In genomic region chr16:30283743-30284337, GRCm38 (mm10) we compare ENCODE assay signal across 8 mouse cellular contexts. TPM values are rescaled to one million over a fixed set of nuclear protein-coding genes. Genes with fewer than 3 reads are reported as not detected.
DNase-seq lines count a peak whose midpoint lies in the region; ATAC-seq and TF ChIP-seq lines count a peak whose summit lies in the region.

No protein-coding gene starts in this region.

- H3K36me3 ChIP-seq in forebrain, embryonic 10.5 days (replicated peaks) = no peaks in the 10 kb centered on the region
- no peaks in the 10 kb centered on the region for H3K36me3 ChIP-seq in lung, embryonic 15.5 days
- no peaks in the 10 kb centered on the region for H3K36me3 ChIP-seq in small intestine, adult 2 months (ENCODE audit: control insufficient read depth, insufficient read depth, low read length)

- DNase-seq in kidney, adult 18-20 months = peak; percentile 59
- DNase-seq in kidney, adult 11 months = no peak
- DNase-seq in R1 (ENCODE audit: low read depth, low spot score) = peak; percentile 77
- DNase-seq in forebrain, embryonic 10.5 days (ENCODE audit: extremely low spot score, low spot score) = peak; percentile 82
- DNase-seq in induced T-regulatory cell, adult 2 months (ENCODE audit: low read depth) = peak; percentile 53
- DNase-seq in left cerebral cortex, postnatal 25 days (ENCODE audit: low spot score in 2 of 2) = no peak

- no peaks in the 10 kb centered on the region for H3K9me3 ChIP-seq in forebrain, embryonic 10.5 days
- no peaks in the 10 kb centered on the region for H3K9me3 ChIP-seq in lung, embryonic 15.5 days

- intact Hi-C loops in left cerebral cortex, postnatal 25 days (cut with DNase I) = no loop called here

- no peak overlapping the region for H3K27ac ChIP-seq in forebrain, embryonic 10.5 days
- H3K27ac ChIP-seq in lung, embryonic 15.5 days = no peak overlapping the region
- no peak overlapping the region for H3K27ac ChIP-seq in small intestine, adult 2 months (ENCODE audit: insufficient read depth, low read depth, low read length)

- ATAC-seq in lung, embryonic 15.5 days (ENCODE audit: borderline replicate concordance, extremely low read depth, low FRiP score, low TSS enrichment) = peak; percentile 33; the same call in 1 of the 2 replicates

- H3K4me3 ChIP-seq in forebrain, embryonic 10.5 days = peak overlapping the region; percentile 39
- H3K4me3 ChIP-seq in lung, embryonic 15.5 days = no peak overlapping the region
- no peak overlapping the region for H3K4me3 ChIP-seq in small intestine, adult 2 months (ENCODE audit: low read depth, low read length)

- peaks cover 92% of the 10 kb centered on the region for H3K27me3 ChIP-seq in forebrain, embryonic 10.5 days (ENCODE audit: poor library complexity, severe bottlenecking)
- H3K27me3 ChIP-seq in lung, embryonic 15.5 days = peaks cover 33% of the 10 kb centered on the region
- peaks cover 17% of the 10 kb centered on the region for H3K27me3 ChIP-seq in small intestine, adult 2 months (ENCODE audit: control insufficient read depth, insufficient read depth, low read length)

- WGBS in forebrain, embryonic 10.5 days = 3% methylated on average over 15 of the region's 15 CpGs
- 2% methylated on average over 15 of the region's 15 CpGs for WGBS in lung, embryonic 15.5 days
- 4% methylated on average over 15 of the region's 15 CpGs for WGBS in small intestine, adult 2 months

- peaks cover 50% of the 10 kb centered on the region for H3K4me1 ChIP-seq in forebrain, embryonic 10.5 days
- peaks cover 23% of the 10 kb centered on the region for H3K4me1 ChIP-seq in lung, embryonic 15.5 days
- H3K4me1 ChIP-seq in small intestine, adult 2 months (ENCODE audit: control insufficient read depth, insufficient read depth, insufficient read length, low read length) = peaks cover 5% of the 10 kb centered on the region; the same call in 1 of the 2 replicates

- TF ChIP-seq POLR2A in small intestine, adult 2 months (IDR thresholded peaks at IDR 0.05; ENCODE audit: low read depth, low read length) = no peak

- H3K4me2 ChIP-seq in lung, embryonic 15.5 days = peak overlapping the region; percentile 48

- no peak overlapping the region for H3K9ac ChIP-seq in lung, embryonic 15.5 days

- TF ChIP-seq CTCF in small intestine, adult 2 months (IDR thresholded peaks at IDR 0.05; ENCODE audit: extremely low read depth, insufficient read length, insufficient replicate concordance, low read depth, low read length) = peak; percentile 75

RNA-seq across cellular contexts. Expression of gene Lrrc15, which starts 0.8 kb away (rescaled TPM):
- 0.32 and 0.35 TPM in 2 replicates for polyA plus RNA-seq in forebrain, embryonic 10.5 days (2016; fragmentation: Nextera tagmentation; extraction: Ambion mirVana)
- polyA plus RNA-seq in lung, embryonic 15.5 days (2015; fragmentation: Nextera tagmentation; extraction: Ambion mirVana) = 0.29 and 0.34 TPM in 2 replicates
- polyA plus RNA-seq in small intestine, adult 2 months (2012; rRNA removed) = 0.06 TPM in 1 of 2 replicates, not detected in the other
- not detected for total RNA-seq in left cerebral cortex, postnatal 25 days (2021)

RNA-seq across cellular contexts. Expression of gene Cpn2, which starts 16.5 kb away (rescaled TPM):
- not detected in 2 replicates for polyA plus RNA-seq in forebrain, embryonic 10.5 days (2016; fragmentation: Nextera tagmentation; extraction: Ambion mirVana)
- polyA plus RNA-seq in lung, embryonic 15.5 days (2015; fragmentation: Nextera tagmentation; extraction: Ambion mirVana) = 0.04 TPM in 1 of 2 replicates, not detected in the other
- 0.06 and 2.2 TPM in 2 replicates for polyA plus RNA-seq in small intestine, adult 2 months (2012; rRNA removed)
- total RNA-seq in left cerebral cortex, postnatal 25 days (2021) = not detected

RNA-seq across cellular contexts. Expression of gene Gp5, which starts 26.7 kb away (rescaled TPM):
- 1.4 and 1.5 TPM in 2 replicates for polyA plus RNA-seq in forebrain, embryonic 10.5 days (2016; fragmentation: Nextera tagmentation; extraction: Ambion mirVana)
- polyA plus RNA-seq in lung, embryonic 15.5 days (2015; fragmentation: Nextera tagmentation; extraction: Ambion mirVana) = 2.5 TPM in 2 replicates
- polyA plus RNA-seq in small intestine, adult 2 months (2012; rRNA removed) = 0.38 and 0.39 TPM in 2 replicates
- total RNA-seq in left cerebral cortex, postnatal 25 days (2021) = under 1 TPM; 0.57 to 0.82 TPM

Comparison
In these comparisons a context has a peak if more than half of its experiments do, and no peak if none do; other contexts are left out.
1. DNase-seq: peak in kidney, adult 18-20 months (single experiment), R1 (single experiment), forebrain, embryonic 10.5 days (single experiment) and induced T-regulatory cell, adult 2 months (single experiment); none in kidney, adult 11 months (single experiment) and left cerebral cortex, postnatal 25 days (0 of 2).